Mouse (Mus musculus): Measurements from ENCODE around the gene Etl4.
"Not testable (repeated sequence)": the region's sequence is repeated elsewhere in the genome, so short reads cannot be mapped to it uniquely, and the experiment has no call there.

Etl4 gene

GRCm38 (mm10) chr2:20653116-20653515, 743.5 kb downstream of the Etl4 start:
- DNase-seq (ENCODE audit: low spot score in 2 of 2): no peak

DNA sequence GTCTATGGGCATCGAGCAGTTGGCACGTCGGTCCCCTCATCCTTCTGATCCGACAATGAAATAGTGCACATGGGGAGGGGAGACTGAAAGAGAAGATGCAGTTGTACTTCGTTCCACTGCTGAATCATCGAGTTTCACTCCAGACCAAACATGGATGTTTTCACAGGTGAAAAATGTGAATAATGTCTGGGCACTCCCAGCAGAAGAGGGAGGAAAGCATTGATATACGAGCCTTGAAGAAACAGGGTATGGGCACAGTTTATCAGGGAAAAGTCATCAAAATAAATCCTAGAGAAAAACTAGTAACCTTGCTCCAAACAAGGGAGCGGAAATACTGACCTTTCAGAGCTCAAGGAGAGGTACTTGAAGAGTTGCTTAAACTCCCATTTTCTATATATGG, 744.5 kb downstream of the Etl4 start:
- no peak for DNase-seq (ENCODE audit: low spot score in 2 of 2)

DNA sequence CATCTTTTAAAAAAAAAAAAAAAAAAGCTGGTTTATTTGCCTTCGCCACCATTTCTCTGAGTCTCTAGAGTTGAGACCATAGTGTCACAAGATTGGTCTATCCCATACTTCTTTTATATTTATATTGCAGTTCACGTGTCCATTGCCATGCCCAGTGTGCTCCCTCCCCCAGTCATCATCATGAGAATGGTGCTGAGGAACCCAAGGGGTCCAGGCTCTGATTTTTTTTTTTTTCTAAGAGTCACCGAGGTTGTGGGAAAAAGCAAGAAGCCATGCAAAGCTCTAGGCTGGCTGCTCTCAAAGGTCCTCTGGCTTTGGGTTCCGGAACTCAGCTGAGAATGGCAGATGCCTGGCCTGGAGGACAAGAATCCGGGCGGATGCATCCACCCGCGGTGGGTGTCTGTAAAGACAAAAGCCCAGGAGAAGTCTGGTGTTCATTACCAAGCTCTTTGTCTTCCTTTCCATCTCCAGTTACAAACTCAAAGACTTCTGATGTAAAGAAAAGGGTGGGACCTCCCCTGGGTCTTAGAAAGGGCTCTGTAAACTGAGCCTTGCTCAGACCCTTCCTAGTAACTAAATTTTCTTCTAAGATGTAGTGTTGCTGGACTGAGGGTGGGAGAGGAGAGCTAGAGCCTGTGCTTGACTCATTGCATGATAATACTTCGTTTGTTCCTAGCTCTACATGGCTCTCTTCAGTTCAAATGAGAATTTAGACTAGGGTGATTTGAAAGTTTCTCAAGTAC, 745.2 kb downstream of the Etl4 start:
- no peak for DNase-seq (ENCODE audit: low spot score in 2 of 2)

GRCm38 (mm10) chr2:20655341-20655612, 745.7 kb downstream of the Etl4 start:
- no peak for DNase-seq (ENCODE audit: low spot score in 2 of 2)

DNA sequence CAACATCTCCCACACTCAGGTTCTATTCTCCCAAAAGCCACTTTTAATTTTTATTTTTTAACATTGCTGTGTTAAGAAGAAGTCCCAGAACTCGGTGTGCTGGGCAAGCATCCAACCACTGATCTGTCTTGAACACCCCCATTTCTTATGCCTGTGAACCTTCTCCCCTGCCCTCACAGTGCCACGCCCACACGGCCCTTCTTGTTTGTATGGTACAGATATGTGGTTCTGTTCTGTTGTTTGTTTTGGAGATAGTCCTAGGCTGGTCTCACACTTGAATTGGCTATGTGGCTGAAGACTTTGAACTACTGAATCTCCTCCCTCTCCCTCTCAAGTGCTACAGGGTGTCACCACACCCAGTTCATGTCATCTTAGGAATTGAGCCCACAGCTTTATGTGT, 748.3 kb downstream of the Etl4 start:
- DNase-seq (ENCODE audit: low spot score in 2 of 2): no peak

DNA sequence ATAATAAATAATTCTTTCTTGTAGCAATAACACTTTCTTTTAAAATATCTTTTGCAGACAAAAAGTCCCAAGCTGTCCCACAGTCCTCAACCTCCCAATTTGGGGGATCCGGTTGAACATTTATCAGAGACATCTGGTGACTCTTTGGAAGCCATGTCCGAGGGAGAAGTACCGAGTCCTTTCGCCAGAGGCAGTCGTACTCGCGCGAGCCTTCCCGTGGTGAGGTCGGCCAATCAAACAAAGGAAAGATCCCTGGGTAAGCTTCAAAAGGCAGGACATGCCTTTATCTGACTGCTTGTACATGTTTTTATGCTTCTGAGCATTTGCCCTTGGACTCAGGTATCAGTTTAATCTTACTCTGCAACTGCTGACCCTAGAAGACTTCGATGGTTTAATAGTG, 752.3 kb downstream of the Etl4 start:
- no peak for DNase-seq (ENCODE audit: low spot score in 2 of 2)

- no peak for DNase-seq (ENCODE audit: low spot score in 2 of 2)
Observed at GRCm38 (mm10) chr2:20662696-20663095, 753.1 kb downstream of the Etl4 start.

- DNase-seq (ENCODE audit: low spot score in 2 of 2): no peak
Observed at GRCm38 (mm10) chr2:20665309-20665971, 755.9 kb downstream of the Etl4 start.

GRCm38 (mm10) chr2:20666051-20666478, 756.5 kb downstream of the Etl4 start:
- peak; percentile 26 to 63 for DNase-seq (ENCODE audit: low spot score in 2 of 2)

GRCm38 (mm10) chr2:20667876-20668275, 758.3 kb downstream of the Etl4 start:
- DNase-seq (ENCODE audit: low spot score in 2 of 2): no peak

DNA sequence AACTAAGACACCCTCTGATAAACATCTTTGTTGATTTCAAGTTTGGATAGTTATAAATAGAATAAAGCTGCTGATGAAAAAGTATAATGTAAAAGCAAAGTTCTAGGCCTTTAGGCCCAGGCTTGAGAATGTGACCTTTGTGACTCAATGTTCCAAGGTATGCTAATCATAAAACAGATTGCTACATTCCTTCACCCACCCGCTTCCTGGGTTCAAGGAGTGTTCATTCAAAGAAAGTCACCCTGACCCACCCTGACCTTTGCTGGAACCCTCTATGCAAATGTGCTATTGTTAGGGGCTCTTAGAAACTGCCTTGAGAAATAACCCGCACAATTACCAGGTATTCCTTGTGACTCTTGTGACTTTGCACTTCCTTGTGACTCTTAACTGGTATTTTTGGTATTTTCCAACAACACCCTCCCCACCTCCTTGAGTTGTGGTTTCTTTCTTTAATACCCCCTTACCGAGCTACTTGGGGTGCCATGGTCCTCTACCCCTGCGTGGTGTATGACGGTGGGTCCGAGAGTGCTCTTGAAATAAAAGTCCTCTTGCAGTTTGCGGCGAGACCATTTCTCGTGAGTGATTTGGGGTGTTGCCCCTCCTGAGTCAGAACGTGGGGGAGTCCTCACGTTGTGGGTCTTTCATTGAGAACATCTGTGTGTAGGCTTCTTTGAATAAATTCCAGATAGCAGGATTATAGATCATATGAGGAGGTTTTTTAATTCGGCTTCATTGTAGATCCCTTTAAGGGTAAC, 758.9 kb downstream of the Etl4 start:
- DNase-seq (ENCODE audit: low spot score in 2 of 2): not testable (repeated sequence)

GRCm38 (mm10) chr2:20669367-20669766, 759.8 kb downstream of the Etl4 start:
- DNase-seq (ENCODE audit: low spot score in 2 of 2): no peak

GRCm38 (mm10) chr2:20671546-20672255, 762.1 kb downstream of the Etl4 start:
- DNase-seq (ENCODE audit: low spot score in 2 of 2): no peak

- DNase-seq (ENCODE audit: low spot score in 2 of 2): no peak
Observed at GRCm38 (mm10) chr2:20672281-20672680, 762.7 kb downstream of the Etl4 start.

DNA sequence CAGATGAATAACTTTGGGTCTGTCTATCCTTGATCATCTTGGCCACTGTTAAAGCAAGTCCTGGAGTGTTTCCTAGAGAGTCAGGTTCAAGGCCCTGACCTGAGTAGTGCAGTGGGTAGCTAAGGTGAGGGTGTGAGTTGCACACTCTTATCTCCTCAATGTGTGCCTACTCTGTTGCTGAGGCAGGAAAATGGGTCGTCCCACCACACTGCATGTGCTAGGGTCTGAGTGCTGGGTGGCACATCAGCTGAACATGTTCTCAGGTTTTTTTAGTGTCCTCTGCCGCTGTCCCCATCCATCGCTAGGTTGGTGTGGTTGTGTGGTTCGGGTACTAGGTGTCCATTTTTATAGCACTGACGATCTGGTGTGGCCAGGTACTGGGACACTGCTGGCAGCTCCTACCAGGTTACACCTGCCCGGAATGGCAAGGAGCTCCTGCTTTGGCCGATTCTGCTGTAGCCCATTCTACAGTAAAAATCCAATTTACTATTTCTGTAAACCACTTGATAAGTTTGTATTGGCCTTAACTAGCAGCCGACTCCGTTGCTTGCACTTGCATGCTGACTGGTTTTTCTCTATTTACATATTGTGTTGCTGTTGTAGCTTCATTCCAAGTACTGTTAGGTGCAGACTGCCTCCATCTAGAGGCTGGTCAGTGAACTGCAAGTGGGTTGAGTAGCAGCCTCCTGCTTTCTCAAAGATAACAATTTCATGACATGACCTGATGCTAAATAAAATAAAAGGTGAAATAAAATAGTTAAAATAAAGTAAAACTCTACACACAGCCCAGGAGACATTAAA, 763.4 kb downstream of the Etl4 start:
- peak; percentile 28 to 64 for DNase-seq (ENCODE audit: low spot score in 2 of 2)

GRCm38 (mm10) chr2:20676379-20676778, 766.8 kb downstream of the Etl4 start:
- no peak for DNase-seq (ENCODE audit: low spot score in 2 of 2)

GRCm38 (mm10) chr2:20678793-20679192, 769.2 kb downstream of the Etl4 start:
- DNase-seq (ENCODE audit: low spot score in 2 of 2): no peak

DNA sequence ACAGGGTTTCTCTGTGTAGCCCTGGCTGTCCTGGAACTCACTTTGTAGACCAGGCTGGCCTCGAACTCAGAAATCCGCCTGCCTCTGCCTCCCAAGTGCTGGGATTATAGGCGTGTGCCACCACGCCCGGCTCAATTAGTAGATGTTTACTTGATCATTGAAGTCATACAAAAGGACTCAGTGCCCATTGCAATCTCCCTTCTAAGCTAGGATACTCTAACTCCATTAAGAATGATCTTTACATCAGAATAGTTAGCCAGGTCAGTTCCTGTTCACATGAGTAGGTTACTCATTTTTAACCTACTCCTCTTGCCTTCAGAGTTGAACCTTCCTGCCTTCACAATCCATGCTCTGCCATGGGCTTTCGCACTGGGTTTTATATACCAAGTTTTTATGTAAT, 772.6 kb downstream of the Etl4 start:
- not testable (repeated sequence) for DNase-seq (ENCODE audit: low spot score in 2 of 2)

- no peak for DNase-seq (ENCODE audit: low spot score in 2 of 2)
Observed at GRCm38 (mm10) chr2:20689389-20689788, 779.8 kb downstream of the Etl4 start.

DNA sequence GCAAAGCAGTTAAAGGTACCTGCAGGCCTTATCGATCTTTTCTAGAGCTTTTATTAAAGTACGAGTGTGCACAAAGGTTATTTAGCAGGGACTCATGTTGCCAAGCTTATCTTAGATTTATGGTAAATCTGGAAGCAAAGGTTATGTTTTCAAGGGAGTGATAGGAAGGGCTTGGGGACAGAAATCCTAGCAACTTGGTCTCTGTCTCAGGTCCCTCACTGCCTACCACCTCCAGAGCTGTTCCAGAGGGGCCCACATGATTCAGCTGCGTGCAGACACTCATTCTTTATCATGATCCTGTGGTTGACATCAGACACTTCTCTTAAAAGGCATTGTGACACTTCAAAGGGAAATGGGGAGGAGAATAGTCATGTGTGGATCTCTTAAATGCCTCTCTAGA, 783.3 kb downstream of the Etl4 start:
- DNase-seq (ENCODE audit: low spot score in 2 of 2): no peak

GRCm38 (mm10) chr2:20693772-20694171, 784.2 kb downstream of the Etl4 start:
- no peak for DNase-seq (ENCODE audit: low spot score in 2 of 2)
